Mouse (Mus musculus) bone marrow, adult 2 months (tissue): Measurements from ENCODE around the gene Tex30.

Experiments used
- CTCF ChIP-seq: fragments of 200-500 bp; IDR thresholded peaks from 2 replicates; pipeline ENCODE4 v1.5.1; 2011; ENCODE audit warnings: low read length, control low read depth; ENCODE audit not compliant: control insufficient read depth, insufficient read depth
- POLR2A ChIP-seq: fragments of 200-500 bp; IDR thresholded peaks from 2 replicates; pipeline ENCODE4 v1.6.1; 2011; ENCODE audit warnings: low read depth, mild to moderate bottlenecking, control low read depth, low read length, borderline replicate concordance; ENCODE audit not compliant: control insufficient read depth

DNA sequence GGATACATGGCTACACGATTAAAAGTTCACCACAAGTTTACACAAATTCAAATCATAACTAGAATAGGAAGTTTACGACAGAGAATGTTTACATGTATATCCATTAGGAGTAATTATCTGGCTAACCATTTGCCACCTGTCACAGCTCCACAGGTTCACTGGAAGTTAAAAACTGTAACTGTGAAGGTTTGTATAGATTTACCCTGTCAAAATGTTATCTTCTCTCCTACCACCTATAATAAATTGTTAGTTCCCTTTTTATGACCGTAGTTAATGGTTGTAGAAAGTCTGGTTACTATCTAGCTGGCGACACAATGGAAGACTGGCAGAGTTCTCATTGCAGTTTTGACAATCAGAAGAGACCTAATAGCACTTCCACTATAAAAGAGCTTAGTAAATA is 38.0 kb upstream of the Tex30 start:
- TF ChIP-seq CTCF (no peak), POLR2A (no peak)
